Mouse (Mus musculus): ENCODE measurements around the gene Ccdc13.

The Ccdc13 gene

GRCm38 (mm10) chr9:121838829-121839621, at the start of gene Ccdc13:
Ccdc13 (minus strand) TSS chr9:121839461.
- peak; percentile 74 for DNase-seq (ENCODE audit: low spot score)

GRCm38 (mm10) chr9:121882015-121882457, 42.8 kb upstream of the Ccdc13 start:
- no peak for DNase-seq (ENCODE audit: low spot score)

GRCm38 (mm10) chr9:121881301-121881700, 42.0 kb upstream of the Ccdc13 start:
- no peak for DNase-seq (ENCODE audit: low spot score)

GRCm38 (mm10) chr9:121880840-121881239, 41.6 kb upstream of the Ccdc13 start:
- DNase-seq (ENCODE audit: low spot score) = no peak

- no peak for DNase-seq (ENCODE audit: low spot score)
Observed at GRCm38 (mm10) chr9:121877052-121877740, 37.9 kb upstream of the Ccdc13 start.

GRCm38 (mm10) chr9:121873578-121873977, 34.3 kb upstream of the Ccdc13 start:
- DNase-seq (ENCODE audit: low spot score) = no peak

- no peak for DNase-seq (ENCODE audit: low spot score)
Observed at GRCm38 (mm10) chr9:121872062-121872683, 32.9 kb upstream of the Ccdc13 start.

GRCm38 (mm10) chr9:121869973-121870515, 30.8 kb upstream of the Ccdc13 start:
- no peak for DNase-seq (ENCODE audit: low spot score)

GRCm38 (mm10) chr9:121869432-121869831, 30.2 kb upstream of the Ccdc13 start:
- DNase-seq (ENCODE audit: low spot score) = no peak

GRCm38 (mm10) chr9:121868236-121868635, 29.0 kb upstream of the Ccdc13 start:
- no peak for DNase-seq (ENCODE audit: low spot score)

- DNase-seq (ENCODE audit: low spot score) = no peak
Observed at GRCm38 (mm10) chr9:121867632-121868031, 28.4 kb upstream of the Ccdc13 start.

- no peak for DNase-seq (ENCODE audit: low spot score)
Observed at GRCm38 (mm10) chr9:121865425-121866008, 26.3 kb upstream of the Ccdc13 start.

GRCm38 (mm10) chr9:121864837-121865236, 25.6 kb upstream of the Ccdc13 start:
- DNase-seq (ENCODE audit: low spot score) = no peak

GRCm38 (mm10) chr9:121860921-121861320, 21.7 kb upstream of the Ccdc13 start:
- DNase-seq (ENCODE audit: low spot score) = no peak

- no peak for DNase-seq (ENCODE audit: low spot score)
Observed at GRCm38 (mm10) chr9:121859345-121859744, 20.1 kb upstream of the Ccdc13 start.

- no peak for DNase-seq (ENCODE audit: low spot score)
Observed at GRCm38 (mm10) chr9:121858153-121858488, 18.9 kb upstream of the Ccdc13 start, which contains the start of gene Higd1a. Higd1a (minus strand) TSS chr9:121858362.

- peak; percentile 96 for DNase-seq (ENCODE audit: low spot score)
Observed at GRCm38 (mm10) chr9:121857474-121858152, 18.4 kb upstream of the Ccdc13 start.

- DNase-seq (ENCODE audit: low spot score) = no peak
Observed at GRCm38 (mm10) chr9:121856649-121857416, 17.6 kb upstream of the Ccdc13 start.

- no peak for DNase-seq (ENCODE audit: low spot score)
Observed at GRCm38 (mm10) chr9:121854246-121854645, 15.0 kb upstream of the Ccdc13 start.

- DNase-seq (ENCODE audit: low spot score) = no peak
Observed at GRCm38 (mm10) chr9:121847842-121848241, 8.6 kb upstream of the Ccdc13 start.

GRCm38 (mm10) chr9:121847138-121847537, 7.9 kb upstream of the Ccdc13 start:
- DNase-seq (ENCODE audit: low spot score) = no peak

Data from ovary, postnatal 10 days (tissue).